Mouse (Mus musculus): Measurements from ENCODE around the gene Slc7a6. TPM values are rescaled to one million over a fixed set of nuclear protein-coding genes. Genes with fewer than 3 reads are reported as not detected.
A peak's percentile ranks its signal among the peaks of the same experiment; 100 is the strongest.

The Slc7a6 gene
- polyA plus RNA-seq, 1 experiment from 2014 or later = 65.3 TPM

GRCm38 (mm10) chr8:106149801-106150652 lies 18.6 kb upstream of the Slc7a6 start, which contains the start of gene Pla2g15:
Pla2g15 (plus strand) TSS chr8:106150399.
- Histone ChIP-seq H3K9me3 (ENCODE audit: control insufficient read depth, low read length) (no peaks in the 10 kb centered on the region), H3K27ac (ENCODE audit: low read depth, low read length) (no peak within 1 kb of the TSS), H3K9ac (replicated peaks; ENCODE audit: low read depth, low read length) (peak within 1 kb of the TSS; percentile 62), H3K4me3 (ENCODE audit: low read depth, low read length) (peak within 1 kb of the TSS; percentile 58), H3K4me1 (ENCODE audit: control insufficient read depth, insufficient read depth, low read length) (0 out of 2 replicates have a peak, but pooled peaks cover 5% of the 10 kb centered on the region), H3K4me2 (ENCODE audit: low read depth, low read length) (peak within 1 kb of the TSS; percentile 59), H3K36me3 (ENCODE audit: control insufficient read depth, insufficient read depth, low read length) (no peaks in the 10 kb centered on the region), H3K27me3 (ENCODE audit: control insufficient read depth, insufficient read depth, low read length) (no peaks in the 10 kb centered on the region)
- peak; percentile 98 for ATAC-seq (ENCODE audit: low read depth)
- WGBS = 2% methylated on average over 38 of the region's 38 CpGs

- no peak overlapping the region for H3K27ac ChIP-seq (ENCODE audit: low read depth, low read length)
- 0 out of 2 replicates have a peak, but pooled peaks cover 5% of the 10 kb centered on the region for H3K4me1 ChIP-seq (ENCODE audit: control insufficient read depth, insufficient read depth, low read length)
- peak overlapping the region; percentile 58 for H3K4me3 ChIP-seq (ENCODE audit: low read depth, low read length)
- no peaks in the 10 kb centered on the region for H3K9me3 ChIP-seq (ENCODE audit: control insufficient read depth, low read length)
- H3K27me3 ChIP-seq (ENCODE audit: control insufficient read depth, insufficient read depth, low read length) = no peaks in the 10 kb centered on the region
- H3K36me3 ChIP-seq (ENCODE audit: control insufficient read depth, insufficient read depth, low read length) = peaks cover 3% of the 10 kb centered on the region; the same call in 1 of the 2 replicates
- ATAC-seq (ENCODE audit: low read depth) = no peak; the same call in 1 of the 2 replicates
- 21% methylated on average over 8 of the region's 8 CpGs for WGBS
- H3K4me2 ChIP-seq (ENCODE audit: low read depth, low read length) = peak overlapping the region; percentile 59
- H3K9ac ChIP-seq (replicated peaks; ENCODE audit: low read depth, low read length) = peak overlapping the region; percentile 62
Measured at GRCm38 (mm10) chr8:106150653-106151000, 18.0 kb upstream of the Slc7a6 start.

GRCm38 (mm10) chr8:106151041-106151440 lies 17.6 kb upstream of the Slc7a6 start:
- no peak overlapping the region for H3K27ac ChIP-seq (ENCODE audit: low read depth, low read length)
- no peaks in the 10 kb centered on the region for H3K27me3 ChIP-seq (ENCODE audit: control insufficient read depth, insufficient read depth, low read length)
- H3K9me3 ChIP-seq (ENCODE audit: control insufficient read depth, low read length) = no peaks in the 10 kb centered on the region
- H3K9ac ChIP-seq (replicated peaks; ENCODE audit: low read depth, low read length) = no peak overlapping the region
- WGBS = 88% methylated on average over 9 of the region's 9 CpGs
- peak overlapping the region; percentile 58 for H3K4me3 ChIP-seq (ENCODE audit: low read depth, low read length)
- H3K4me2 ChIP-seq (ENCODE audit: low read depth, low read length) = peak overlapping the region; percentile 59
- H3K36me3 ChIP-seq (ENCODE audit: control insufficient read depth, insufficient read depth, low read length) = peaks cover 4% of the 10 kb centered on the region; the same call in 1 of the 2 replicates
- no peak for ATAC-seq (ENCODE audit: low read depth)
- 0 out of 2 replicates have a peak, but pooled peaks cover 5% of the 10 kb centered on the region for H3K4me1 ChIP-seq (ENCODE audit: control insufficient read depth, insufficient read depth, low read length)

GRCm38 (mm10) chr8:106152876-106153275 lies 15.8 kb upstream of the Slc7a6 start:
- 85% methylated on average over 4 of the region's 4 CpGs for WGBS
- ATAC-seq (ENCODE audit: low read depth) = no peak
- H3K27me3 ChIP-seq (ENCODE audit: control insufficient read depth, insufficient read depth, low read length) = no peaks in the 10 kb centered on the region
- no peak overlapping the region for H3K9ac ChIP-seq (replicated peaks; ENCODE audit: low read depth, low read length)
- no peak overlapping the region for H3K4me3 ChIP-seq (ENCODE audit: low read depth, low read length)
- H3K4me2 ChIP-seq (ENCODE audit: low read depth, low read length) = no peak overlapping the region
- H3K36me3 ChIP-seq (ENCODE audit: control insufficient read depth, insufficient read depth, low read length) = peaks cover 4% of the 10 kb centered on the region; the same call in 1 of the 2 replicates
- 0 out of 2 replicates have a peak, but pooled peaks cover 5% of the 10 kb centered on the region for H3K4me1 ChIP-seq (ENCODE audit: control insufficient read depth, insufficient read depth, low read length)
- H3K9me3 ChIP-seq (ENCODE audit: control insufficient read depth, low read length) = no peaks in the 10 kb centered on the region
- H3K27ac ChIP-seq (ENCODE audit: low read depth, low read length) = no peak overlapping the region

GRCm38 (mm10) chr8:106157419-106157818 lies 11.2 kb upstream of the Slc7a6 start:
- Histone ChIP-seq H3K9ac (replicated peaks; ENCODE audit: low read depth, low read length) (no peak overlapping the region), H3K4me3 (ENCODE audit: low read depth, low read length) (no peak overlapping the region), H3K4me1 (ENCODE audit: control insufficient read depth, insufficient read depth, low read length) (no peaks in the 10 kb centered on the region), H3K27me3 (ENCODE audit: control insufficient read depth, insufficient read depth, low read length) (no peaks in the 10 kb centered on the region), H3K9me3 (ENCODE audit: control insufficient read depth, low read length) (no peaks in the 10 kb centered on the region), H3K36me3 (ENCODE audit: control insufficient read depth, insufficient read depth, low read length) (peaks cover 17% of the 10 kb centered on the region; the same call in 1 of the 2 replicates), H3K27ac (ENCODE audit: low read depth, low read length) (no peak overlapping the region), H3K4me2 (ENCODE audit: low read depth, low read length) (no peak overlapping the region)
- ATAC-seq (ENCODE audit: low read depth) = no peak
- WGBS = 95% methylated on average over 1 of the region's 1 CpGs

GRCm38 (mm10) chr8:106158381-106158780 lies 10.3 kb upstream of the Slc7a6 start:
- no peak overlapping the region for H3K9ac ChIP-seq (replicated peaks; ENCODE audit: low read depth, low read length)
- H3K4me1 ChIP-seq (ENCODE audit: control insufficient read depth, insufficient read depth, low read length) = no peaks in the 10 kb centered on the region
- H3K27me3 ChIP-seq (ENCODE audit: control insufficient read depth, insufficient read depth, low read length) = no peaks in the 10 kb centered on the region
- peaks cover 27% of the 10 kb centered on the region; the same call in 1 of the 2 replicates for H3K36me3 ChIP-seq (ENCODE audit: control insufficient read depth, insufficient read depth, low read length)
- ATAC-seq (ENCODE audit: low read depth) = no peak
- H3K4me2 ChIP-seq (ENCODE audit: low read depth, low read length) = no peak overlapping the region
- 92% methylated on average over 10 of the region's 10 CpGs for WGBS
- no peaks in the 10 kb centered on the region for H3K9me3 ChIP-seq (ENCODE audit: control insufficient read depth, low read length)
- no peak overlapping the region for H3K27ac ChIP-seq (ENCODE audit: low read depth, low read length)
- H3K4me3 ChIP-seq (ENCODE audit: low read depth, low read length) = no peak overlapping the region

- no peak overlapping the region for H3K4me3 ChIP-seq (ENCODE audit: low read depth, low read length)
- peaks cover 31% of the 10 kb centered on the region; the same call in 1 of the 2 replicates for H3K36me3 ChIP-seq (ENCODE audit: control insufficient read depth, insufficient read depth, low read length)
- H3K9me3 ChIP-seq (ENCODE audit: control insufficient read depth, low read length) = no peaks in the 10 kb centered on the region
- H3K4me2 ChIP-seq (ENCODE audit: low read depth, low read length) = no peak overlapping the region
- no peak for ATAC-seq (ENCODE audit: low read depth)
- H3K27ac ChIP-seq (ENCODE audit: low read depth, low read length) = no peak overlapping the region
- no peaks in the 10 kb centered on the region for H3K4me1 ChIP-seq (ENCODE audit: control insufficient read depth, insufficient read depth, low read length)
- no peaks in the 10 kb centered on the region for H3K27me3 ChIP-seq (ENCODE audit: control insufficient read depth, insufficient read depth, low read length)
- no peak overlapping the region for H3K9ac ChIP-seq (replicated peaks; ENCODE audit: low read depth, low read length)
- 90% methylated on average over 6 of the region's 6 CpGs for WGBS
Measured at GRCm38 (mm10) chr8:106159876-106160275, 8.8 kb upstream of the Slc7a6 start.

- H3K4me1 ChIP-seq (ENCODE audit: control insufficient read depth, insufficient read depth, low read length) = no peaks in the 10 kb centered on the region
- no peak overlapping the region for H3K27ac ChIP-seq (ENCODE audit: low read depth, low read length)
- H3K4me2 ChIP-seq (ENCODE audit: low read depth, low read length) = no peak overlapping the region
- 95% methylated on average over 9 of the region's 9 CpGs for WGBS
- H3K4me3 ChIP-seq (ENCODE audit: low read depth, low read length) = no peak overlapping the region
- H3K9me3 ChIP-seq (ENCODE audit: control insufficient read depth, low read length) = no peaks in the 10 kb centered on the region
- peaks cover 27% of the 10 kb centered on the region; the same call in 1 of the 2 replicates for H3K36me3 ChIP-seq (ENCODE audit: control insufficient read depth, insufficient read depth, low read length)
- ATAC-seq (ENCODE audit: low read depth) = no peak
- H3K27me3 ChIP-seq (ENCODE audit: control insufficient read depth, insufficient read depth, low read length) = no peaks in the 10 kb centered on the region
- no peak overlapping the region for H3K9ac ChIP-seq (replicated peaks; ENCODE audit: low read depth, low read length)
Measured at GRCm38 (mm10) chr8:106163251-106163650, 5.4 kb upstream of the Slc7a6 start.

GRCm38 (mm10) chr8:106165460-106165859 lies 3.2 kb upstream of the Slc7a6 start:
- peaks cover 22% of the 10 kb centered on the region; the same call in 1 of the 2 replicates for H3K36me3 ChIP-seq (ENCODE audit: control insufficient read depth, insufficient read depth, low read length)
- no peak overlapping the region for H3K27ac ChIP-seq (ENCODE audit: low read depth, low read length)
- WGBS = 59% methylated on average over 4 of the region's 4 CpGs
- no peaks in the 10 kb centered on the region for H3K9me3 ChIP-seq (ENCODE audit: control insufficient read depth, low read length)
- H3K9ac ChIP-seq (replicated peaks; ENCODE audit: low read depth, low read length) = no peak overlapping the region
- no peak overlapping the region for H3K4me3 ChIP-seq (ENCODE audit: low read depth, low read length)
- no peak overlapping the region for H3K4me2 ChIP-seq (ENCODE audit: low read depth, low read length)
- ATAC-seq (ENCODE audit: low read depth) = no peak
- H3K4me1 ChIP-seq (ENCODE audit: control insufficient read depth, insufficient read depth, low read length) = peaks cover 6% of the 10 kb centered on the region; the same call in 1 of the 2 replicates
- no peaks in the 10 kb centered on the region for H3K27me3 ChIP-seq (ENCODE audit: control insufficient read depth, insufficient read depth, low read length)
